Mouse (Mus musculus) embryonic fibroblast, embryonic 13.5 days (primary cell): ENCODE results near the gene Plekhm2. TPM values are rescaled to one million over a fixed set of nuclear protein-coding genes. Genes with fewer than 3 reads are reported as not detected.

Source experiments
- H3K27ac ChIP-seq: 2 replicates; pipeline ENCODE4 v1.5.1; 2012; ENCODE audit warnings: low read length, control low read depth, inconsistent platforms; ENCODE audit not compliant: insufficient read depth
- H3K4me1 ChIP-seq: 2 replicates; pipeline ENCODE4 v1.6.1; 2011; ENCODE audit warnings: low read length; ENCODE audit not compliant: control insufficient read depth, insufficient read depth
- H3K4me3 ChIP-seq: 2 replicates; pipeline ENCODE4 v1.5.1; 2011; ENCODE audit warnings: mild to moderate bottlenecking, control low read depth, low read length; ENCODE audit not compliant: insufficient read depth
- CTCF ChIP-seq: IDR thresholded peaks from 2 replicates; pipeline ENCODE4 v1.5.1; 2011; ENCODE audit warnings: mild to moderate bottlenecking, control low read depth, low read length, moderate library complexity, borderline replicate concordance; ENCODE audit not compliant: insufficient read depth
- POLR2A ChIP-seq: IDR thresholded peaks from 2 replicates; pipeline ENCODE4 v1.6.1; 2011; ENCODE audit warnings: low read depth, mild to moderate bottlenecking, control low read depth, low read length, moderate library complexity
- polyA plus RNA-seq: library from polyadenylated mRNA; stranded (reverse); fragments of >200 nt; gene quantifications from 2 replicates; pipeline ENCODE4 v1.2.4, GENCODE M21; 2011; ENCODE audit warnings: low read depth; ENCODE audit not compliant: missing spikeins, insufficient read length

Plekhm2 gene
- polyA plus RNA-seq, 1 experiment: 29.8 TPM

GRCm38 (mm10) chr4:141623666-141624065 lies 41.0 kb downstream of the Plekhm2 start, which contains the start of gene Slc25a34:
Gene Slc25a34, minus strand, starts transcription at chr4:141623821.
- no peak within 1 kb of the TSS for H3K27ac ChIP-seq
- TF ChIP-seq POLR2A: no peak
- TF ChIP-seq CTCF: no peak
- no peak within 1 kb of the TSS for H3K4me3 ChIP-seq
- H3K4me1 ChIP-seq: no peaks in the 10 kb centered on the region

GRCm38 (mm10) chr4:141623037-141623436 lies 41.7 kb downstream of the Plekhm2 start:
- TF ChIP-seq CTCF: no peak
- TF ChIP-seq POLR2A: no peak
- Histone ChIP-seq H3K4me1 (no peaks in the 10 kb centered on the region), H3K4me3 (no peak overlapping the region), H3K27ac (no peak overlapping the region)

GRCm38 (mm10) chr4:141622580-141622979 lies 42.1 kb downstream of the Plekhm2 start:
- Histone ChIP-seq H3K4me1 (no peaks in the 10 kb centered on the region), H3K27ac (no peak overlapping the region), H3K4me3 (no peak overlapping the region)
- TF ChIP-seq POLR2A (no peak), CTCF (no peak)

- Histone ChIP-seq H3K4me3 (no peak overlapping the region), H3K4me1 (no peaks in the 10 kb centered on the region), H3K27ac (no peak overlapping the region)
- TF ChIP-seq POLR2A: no peak
- TF ChIP-seq CTCF: no peak
Measured at GRCm38 (mm10) chr4:141622091-141622490, 42.6 kb downstream of the Plekhm2 start.

DNA sequence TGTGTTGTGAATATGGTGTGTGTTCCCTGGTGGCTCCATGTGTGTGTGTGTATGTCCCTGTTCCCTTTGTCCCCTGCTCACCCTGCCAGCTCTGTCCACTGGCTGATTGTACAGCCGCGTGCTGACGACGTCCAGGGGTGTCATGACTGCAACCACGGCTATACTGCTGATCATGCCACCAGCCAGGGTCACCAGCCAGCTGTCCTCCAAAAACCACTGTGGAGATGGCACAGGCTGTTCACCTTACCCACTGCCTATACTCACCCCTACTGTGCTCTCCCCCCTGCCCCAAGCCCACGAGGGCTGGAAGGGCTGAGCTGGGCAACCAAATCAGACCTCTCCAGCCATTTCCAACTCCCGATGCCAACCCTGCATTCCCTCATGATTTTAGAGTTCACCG lies 43.4 kb downstream of the Plekhm2 start:
- H3K27ac ChIP-seq: no peak overlapping the region
- no peak for TF ChIP-seq POLR2A
- TF ChIP-seq CTCF: no peak
- H3K4me1 ChIP-seq: no peaks in the 10 kb centered on the region
- H3K4me3 ChIP-seq: no peak overlapping the region

DNA sequence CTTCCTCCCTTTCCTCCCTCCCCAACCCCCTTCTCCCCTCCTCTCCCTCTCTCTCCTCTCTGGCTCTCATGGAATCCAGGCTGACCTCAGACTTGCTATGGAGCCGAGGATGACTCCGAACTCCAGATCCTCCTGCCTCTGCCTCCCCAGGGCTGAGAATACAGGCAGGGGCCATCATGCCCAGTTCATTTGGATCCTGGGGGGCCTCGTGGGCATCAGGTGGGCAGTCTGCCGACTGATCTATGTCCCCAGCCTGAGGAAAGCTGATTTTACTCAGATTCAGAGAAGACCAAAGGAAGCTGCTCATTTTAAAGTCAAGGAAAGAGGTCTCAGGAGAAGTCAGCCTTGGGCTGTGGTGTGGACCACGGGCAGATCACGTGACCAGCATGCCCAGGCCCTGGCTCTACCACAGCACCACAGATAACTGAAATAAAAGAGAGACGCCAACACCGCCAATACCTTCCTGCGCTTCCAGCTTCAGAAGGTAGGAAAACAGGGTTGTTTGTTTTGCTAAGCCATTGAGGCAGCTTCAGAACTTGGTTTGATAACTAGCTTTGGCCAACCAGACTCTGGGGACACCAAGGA lies 45.3 kb downstream of the Plekhm2 start:
- no peak overlapping the region for H3K4me3 ChIP-seq
- no peaks in the 10 kb centered on the region for H3K4me1 ChIP-seq
- TF ChIP-seq POLR2A: no peak
- no peak overlapping the region for H3K27ac ChIP-seq

GRCm38 (mm10) chr4:141618565-141619243 lies 46.0 kb downstream of the Plekhm2 start, which contains the start of gene Tmem82:
Gene Tmem82, minus strand, starts transcription at chr4:141618633.
- Histone ChIP-seq H3K4me1 (no peaks in the 10 kb centered on the region), H3K4me3 (no peak within 1 kb of the TSS), H3K27ac (no peak within 1 kb of the TSS)
- TF ChIP-seq POLR2A (no peak), CTCF (peak; percentile 71)

- TF ChIP-seq CTCF: no peak
- TF ChIP-seq POLR2A: no peak
- Histone ChIP-seq H3K4me3 (no peak overlapping the region), H3K27ac (no peak overlapping the region), H3K4me1 (no peaks in the 10 kb centered on the region)
Measured at GRCm38 (mm10) chr4:141617863-141618564, 46.7 kb downstream of the Plekhm2 start.

- Histone ChIP-seq H3K4me3 (no peak overlapping the region), H3K4me1 (no peaks in the 10 kb centered on the region), H3K27ac (no peak overlapping the region)
- TF ChIP-seq CTCF (peak; percentile 41; the same call in 1 of the 2 replicates), POLR2A (no peak)
Measured at GRCm38 (mm10) chr4:141617299-141617698, 47.4 kb downstream of the Plekhm2 start.

DNA sequence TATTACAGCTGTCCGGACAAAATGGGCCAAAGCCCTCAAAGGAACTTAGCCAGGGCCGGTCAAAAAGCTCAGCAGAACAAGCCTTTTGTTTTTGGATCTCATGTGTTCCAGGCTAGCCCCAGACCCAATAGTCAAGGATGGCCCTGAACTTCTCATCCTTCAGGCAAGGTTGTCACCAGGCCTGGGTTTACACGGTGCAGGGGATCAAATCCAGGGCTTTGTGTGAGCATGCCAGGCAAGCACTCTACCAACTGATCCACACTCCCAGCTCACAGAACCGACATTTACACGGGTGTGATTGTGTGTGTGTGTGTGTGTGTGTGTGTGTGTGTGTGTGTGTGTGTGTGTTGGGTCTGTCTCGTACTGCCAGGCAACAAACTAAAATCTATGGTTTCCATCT lies 47.9 kb downstream of the Plekhm2 start:
- no peak overlapping the region for H3K27ac ChIP-seq
- TF ChIP-seq CTCF (no peak), POLR2A (no peak)
- no peaks in the 10 kb centered on the region for H3K4me1 ChIP-seq
- H3K4me3 ChIP-seq: no peak overlapping the region
